Mouse (Mus musculus) small intestine, adult 2 months (tissue): ENCODE data around the gene Zfp260.

Experiments
- CTCF ChIP-seq: fragments of 200-500 bp; IDR thresholded peaks from 2 replicates; pipeline ENCODE4 v1.5.1; 2012; ENCODE audit warnings: low read depth, mild to moderate bottlenecking, control low read depth, inconsistent platforms, low read length, moderate library complexity, mixed read lengths; ENCODE audit not compliant: insufficient replicate concordance, insufficient read length; ENCODE audit errors: extremely low read depth
- POLR2A ChIP-seq: fragments of 200-500 bp; IDR thresholded peaks from 2 replicates; pipeline ENCODE4 v1.6.1; 2012; ENCODE audit warnings: low read depth, mild to moderate bottlenecking, control low read depth, inconsistent platforms, low read length, moderate library complexity

- TF ChIP-seq CTCF (no peak), POLR2A (no peak)
These were observed 46.5 kb upstream of the Zfp260 start for GRCm38 (mm10) chr7:30048126-30048525.
